Mouse (Mus musculus): ENCODE results near the gene Gm10778. TPM values are rescaled to one million over a fixed set of nuclear protein-coding genes. Genes with fewer than 3 reads are reported as not detected.

The Gm10778 gene
- polyA plus RNA-seq, 1 experiment: 3.8 TPM

GRCm38 (mm10) chr10:81604968-81605665 is 43.7 kb upstream of the Gm10778 start:
- Histone ChIP-seq H3K4me3 (replicated peaks; ENCODE audit: insufficient read depth, low read depth, low read length) (peak overlapping the region; percentile 16), H3K27me3 (ENCODE audit: control insufficient read depth, insufficient read depth, low read length) (no peaks in the 10 kb centered on the region), H3K4me1 (ENCODE audit: control insufficient read depth, insufficient read depth, low read length) (peaks cover 20% of the 10 kb centered on the region), H3K27ac (ENCODE audit: insufficient read depth, low read length) (peak overlapping the region; percentile 91; the same call in 1 of the 2 replicates)
- peak; percentile 94 for TF ChIP-seq CTCF (IDR thresholded peaks at IDR 0.05; ENCODE audit: borderline replicate concordance, insufficient read depth, low read depth, low read length)
- TF ChIP-seq POLR2A (IDR thresholded peaks at IDR 0.05; ENCODE audit: borderline replicate concordance, insufficient read depth, low read length): no peak
- DNase-seq: peak; percentile 88 to 90
- 16% methylated on average over 29 of the region's 29 CpGs for WGBS

DNA sequence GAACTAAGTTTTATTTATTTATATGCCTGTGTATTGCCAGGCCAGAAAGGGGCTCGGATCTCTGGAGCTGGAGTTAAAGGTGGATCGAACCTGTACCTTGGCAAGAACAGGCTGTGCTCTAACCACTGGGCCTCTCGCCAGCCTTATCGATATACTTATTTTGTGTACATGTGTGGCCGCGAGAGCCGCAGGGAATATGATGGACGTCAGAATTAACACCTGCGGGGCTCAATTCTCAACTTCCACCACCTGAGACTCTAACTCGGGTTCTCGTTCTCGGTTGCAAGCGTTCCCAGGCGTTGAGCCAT is 43.2 kb upstream of the Gm10778 start:
- 2% methylated on average over 14 of the region's 14 CpGs for WGBS
- DNase-seq: no peak
- Histone ChIP-seq H3K4me1 (ENCODE audit: control insufficient read depth, insufficient read depth, low read length) (peaks cover 20% of the 10 kb centered on the region), H3K4me3 (replicated peaks; ENCODE audit: insufficient read depth, low read depth, low read length) (peak overlapping the region; percentile 71), H3K27ac (ENCODE audit: insufficient read depth, low read length) (peak overlapping the region; percentile 91), H3K27me3 (ENCODE audit: control insufficient read depth, insufficient read depth, low read length) (no peaks in the 10 kb centered on the region)
- TF ChIP-seq POLR2A (IDR thresholded peaks at IDR 0.05; ENCODE audit: borderline replicate concordance, insufficient read depth, low read length) (no peak), CTCF (IDR thresholded peaks at IDR 0.05; ENCODE audit: borderline replicate concordance, insufficient read depth, low read depth, low read length) (no peak)

DNA sequence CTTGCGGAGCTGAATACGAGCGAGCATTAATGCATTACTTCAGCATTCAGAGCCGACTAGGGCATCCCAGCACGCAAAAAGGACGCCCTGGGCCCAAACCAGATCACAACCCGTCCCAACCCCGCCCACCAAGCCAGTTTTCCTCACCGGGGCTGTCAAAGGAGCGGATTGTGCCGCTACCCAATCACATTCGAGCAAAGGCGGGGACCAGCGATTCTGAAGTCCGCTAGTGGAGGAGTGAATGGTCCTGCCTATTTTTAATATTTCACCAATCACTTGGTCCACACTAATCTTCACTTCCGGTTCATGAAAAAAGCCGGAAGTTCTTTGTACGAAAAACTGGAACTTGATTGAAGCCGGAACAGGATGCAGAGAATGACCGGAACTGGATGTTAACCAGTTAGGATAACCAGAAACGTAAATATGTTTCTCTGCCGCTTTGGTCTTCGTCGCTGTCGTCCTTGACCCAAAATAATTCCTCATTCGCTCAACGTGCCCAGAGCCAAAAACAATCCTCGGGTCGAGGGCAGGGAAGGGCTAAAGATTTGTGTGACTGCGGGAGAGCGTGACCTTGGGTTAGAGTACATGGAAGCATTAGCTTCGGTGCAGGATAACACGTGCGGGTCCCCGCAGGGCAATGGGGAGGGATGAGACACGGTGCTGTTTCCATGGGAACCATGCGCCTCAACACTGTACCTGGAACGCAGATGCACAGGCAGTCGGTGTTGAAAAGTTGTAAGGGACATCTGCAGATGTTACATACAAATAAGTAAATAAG is 42.7 kb upstream of the Gm10778 start, which contains the start of gene BC025920:
Gene BC025920, plus strand, starts transcription at position 297 of the 778 bp plus-strand sequence.
- no peaks in the 10 kb centered on the region for H3K27me3 ChIP-seq (ENCODE audit: control insufficient read depth, insufficient read depth, low read length)
- TF ChIP-seq POLR2A (IDR thresholded peaks at IDR 0.05; ENCODE audit: borderline replicate concordance, insufficient read depth, low read length) (peak; percentile 48; the same call in 1 of the 2 replicates), CTCF (IDR thresholded peaks at IDR 0.05; ENCODE audit: borderline replicate concordance, insufficient read depth, low read depth, low read length) (no peak)
- peak within 1 kb of the TSS; percentile 91 for H3K27ac ChIP-seq (ENCODE audit: insufficient read depth, low read length)
- under 1% methylated on average over 39 of the region's 39 CpGs for WGBS
- H3K4me3 ChIP-seq (replicated peaks; ENCODE audit: insufficient read depth, low read depth, low read length): peak within 1 kb of the TSS; percentile 86
- peaks cover 18% of the 10 kb centered on the region for H3K4me1 ChIP-seq (ENCODE audit: control insufficient read depth, insufficient read depth, low read length)
- DNase-seq: peak; percentile 93 to 98

DNA sequence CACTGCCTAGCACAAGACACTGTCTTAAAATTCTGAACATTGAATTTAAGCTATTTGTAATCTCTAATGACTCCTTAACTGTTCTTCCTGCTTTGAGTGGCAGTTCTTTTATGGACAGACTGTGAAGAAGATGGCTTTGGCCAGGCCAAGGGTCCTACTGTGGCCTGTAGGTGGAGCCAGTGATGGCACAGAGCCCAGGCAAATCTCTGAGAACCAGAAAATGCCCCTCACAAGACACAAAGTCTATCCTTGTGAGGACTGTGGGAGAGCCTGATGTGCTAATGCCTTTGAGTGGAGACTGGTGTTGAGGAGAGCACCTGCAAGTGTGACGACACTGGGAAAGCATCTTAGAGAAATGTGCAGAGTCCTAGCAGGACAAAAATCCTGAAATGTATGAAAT is 40.6 kb upstream of the Gm10778 start:
- peaks cover 7% of the 10 kb centered on the region; the same call in 1 of the 2 replicates for H3K4me1 ChIP-seq (ENCODE audit: control insufficient read depth, insufficient read depth, low read length)
- no peak overlapping the region for H3K4me3 ChIP-seq (replicated peaks; ENCODE audit: insufficient read depth, low read depth, low read length)
- no peak overlapping the region for H3K27ac ChIP-seq (ENCODE audit: insufficient read depth, low read length)
- TF ChIP-seq CTCF (IDR thresholded peaks at IDR 0.05; ENCODE audit: borderline replicate concordance, insufficient read depth, low read depth, low read length) (no peak), POLR2A (IDR thresholded peaks at IDR 0.05; ENCODE audit: borderline replicate concordance, insufficient read depth, low read length) (no peak)
- DNase-seq: peak in 1 of 2 experiments; percentile 20
- H3K27me3 ChIP-seq (ENCODE audit: control insufficient read depth, insufficient read depth, low read length): no peaks in the 10 kb centered on the region
- 86% methylated on average over 1 of the region's 1 CpGs for WGBS

- no peak for TF ChIP-seq POLR2A (IDR thresholded peaks at IDR 0.05; ENCODE audit: borderline replicate concordance, insufficient read depth, low read length)
- TF ChIP-seq CTCF (IDR thresholded peaks at IDR 0.05; ENCODE audit: borderline replicate concordance, insufficient read depth, low read depth, low read length): no peak
- H3K27ac ChIP-seq (ENCODE audit: insufficient read depth, low read length): no peak overlapping the region
- no peaks in the 10 kb centered on the region for H3K4me1 ChIP-seq (ENCODE audit: control insufficient read depth, insufficient read depth, low read length)
- DNase-seq: no peak
- H3K4me3 ChIP-seq (replicated peaks; ENCODE audit: insufficient read depth, low read depth, low read length): no peak overlapping the region
- 59% methylated on average over 3 of the region's 3 CpGs for WGBS
- H3K27me3 ChIP-seq (ENCODE audit: control insufficient read depth, insufficient read depth, low read length): no peaks in the 10 kb centered on the region
Measured at GRCm38 (mm10) chr10:81612779-81613178, 36.1 kb upstream of the Gm10778 start.

- TF ChIP-seq CTCF (IDR thresholded peaks at IDR 0.05; ENCODE audit: borderline replicate concordance, insufficient read depth, low read depth, low read length) (no peak), POLR2A (IDR thresholded peaks at IDR 0.05; ENCODE audit: borderline replicate concordance, insufficient read depth, low read length) (no peak)
- Histone ChIP-seq H3K4me1 (ENCODE audit: control insufficient read depth, insufficient read depth, low read length) (no peaks in the 10 kb centered on the region), H3K27ac (ENCODE audit: insufficient read depth, low read length) (no peak overlapping the region), H3K4me3 (replicated peaks; ENCODE audit: insufficient read depth, low read depth, low read length) (no peak overlapping the region), H3K27me3 (ENCODE audit: control insufficient read depth, insufficient read depth, low read length) (no peaks in the 10 kb centered on the region)
- 53% methylated on average over 6 of the region's 6 CpGs for WGBS
- no peak for DNase-seq
Measured at GRCm38 (mm10) chr10:81615486-81615885, 33.4 kb upstream of the Gm10778 start.

DNA sequence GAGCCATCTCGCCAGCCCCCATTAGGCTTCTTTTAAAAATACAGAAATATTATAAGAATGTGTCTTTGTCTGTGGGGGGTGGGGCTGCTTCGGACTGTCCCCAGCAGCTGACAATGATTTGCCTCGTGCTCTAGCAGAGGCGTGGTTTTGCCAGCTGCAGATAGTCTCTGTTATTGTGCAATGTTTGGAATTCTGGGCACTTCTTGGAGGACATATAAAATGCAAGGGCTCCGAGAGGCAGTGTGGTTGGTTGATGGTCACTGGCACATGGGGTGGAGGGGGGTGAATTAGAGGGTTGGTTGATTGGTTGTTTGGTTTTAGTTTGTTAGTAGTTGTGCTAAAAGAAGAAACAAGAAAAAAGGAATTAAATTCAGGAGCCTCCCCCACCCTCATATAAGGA is 28.9 kb upstream of the Gm10778 start:
- Histone ChIP-seq H3K4me1 (ENCODE audit: control insufficient read depth, insufficient read depth, low read length) (no peaks in the 10 kb centered on the region), H3K27me3 (ENCODE audit: control insufficient read depth, insufficient read depth, low read length) (no peaks in the 10 kb centered on the region), H3K27ac (ENCODE audit: insufficient read depth, low read length) (no peak overlapping the region), H3K4me3 (replicated peaks; ENCODE audit: insufficient read depth, low read depth, low read length) (no peak overlapping the region)
- TF ChIP-seq CTCF (IDR thresholded peaks at IDR 0.05; ENCODE audit: borderline replicate concordance, insufficient read depth, low read depth, low read length) (no peak), POLR2A (IDR thresholded peaks at IDR 0.05; ENCODE audit: borderline replicate concordance, insufficient read depth, low read length) (no peak)
- no peak for DNase-seq
- 86% methylated on average over 5 of the region's 5 CpGs for WGBS

All from cerebellum, adult 2 months (tissue).